Mouse (Mus musculus): ENCODE results near the gene Mturn. TPM values are rescaled to one million over a fixed set of nuclear protein-coding genes. Genes with fewer than 3 reads are reported as not detected.

The Mturn gene
- total RNA-seq, 4 experiments from 2014 or later, result 10.7 to 18.6 (median 13.4) TPM

GRCm38 (mm10) chr6:54729451-54730105 is 48.2 kb downstream of the Mturn start:
- no peak for DNase-seq (ENCODE audit: low spot score)

GRCm38 (mm10) chr6:54731726-54732125 is 50.3 kb downstream of the Mturn start:
- DNase-seq (ENCODE audit: low spot score), result no peak

DNA sequence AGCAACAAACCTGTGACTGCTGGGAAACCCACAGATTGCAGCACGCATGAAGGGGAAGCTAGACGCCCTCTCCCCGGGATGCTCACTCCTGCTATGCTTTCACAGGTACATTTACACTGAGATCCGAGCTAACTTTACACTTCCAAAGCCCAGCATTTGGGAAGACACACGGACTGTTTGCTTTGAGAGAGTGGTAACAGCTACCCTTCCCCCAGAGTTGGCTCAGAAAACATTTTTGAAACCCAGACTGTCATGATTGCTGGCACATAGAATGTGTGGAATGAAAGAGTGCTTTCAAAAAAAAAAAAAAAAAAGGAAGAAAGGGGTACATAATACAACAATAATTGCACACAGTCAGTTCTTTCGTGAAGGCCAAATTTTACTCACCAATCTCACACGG is 51.3 kb downstream of the Mturn start:
- DNase-seq (ENCODE audit: low spot score), result no peak

DNA sequence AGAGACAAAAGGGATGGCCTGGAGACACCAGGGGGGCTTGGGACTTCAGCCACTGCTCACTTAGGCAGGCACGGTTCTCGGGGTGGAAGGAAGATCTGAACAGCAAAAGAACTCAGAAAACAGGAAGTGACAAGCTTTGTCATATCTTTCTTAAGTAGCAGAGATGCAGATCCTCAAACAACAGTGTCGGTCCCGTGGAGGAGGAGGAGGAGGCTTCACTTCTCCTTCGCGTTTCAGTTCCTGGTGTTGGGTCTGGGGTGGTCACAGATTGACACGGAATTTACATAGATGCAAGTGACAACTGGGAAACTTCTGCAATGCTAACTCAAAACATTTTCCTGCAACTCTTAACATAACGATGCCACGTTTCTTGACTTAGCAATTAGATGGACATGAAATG is 54.7 kb downstream of the Mturn start:
- DNase-seq (ENCODE audit: low spot score), result no peak

DNA sequence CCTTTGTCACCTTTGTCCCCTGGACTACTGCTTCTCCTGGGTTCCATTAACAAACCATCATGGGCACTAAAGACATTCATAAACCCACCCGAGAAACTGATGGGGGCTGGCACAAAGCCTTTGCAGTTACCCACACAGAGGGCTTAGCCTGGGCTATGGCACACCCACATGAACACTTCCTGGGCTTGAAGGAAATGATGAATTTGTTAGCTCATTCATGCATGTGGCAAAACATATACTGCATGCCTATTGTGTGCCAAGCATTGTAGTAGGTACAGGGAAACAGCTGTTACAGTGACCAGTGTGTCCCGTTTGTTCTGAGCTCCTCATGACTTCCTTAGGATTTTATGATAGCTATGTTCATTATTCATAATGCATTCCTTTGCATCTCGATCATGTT is 55.8 kb downstream of the Mturn start:
- no peak for DNase-seq (ENCODE audit: low spot score)

- DNase-seq (ENCODE audit: low spot score), result no peak
Observed at GRCm38 (mm10) chr6:54737684-54738083, 56.3 kb downstream of the Mturn start.

DNA sequence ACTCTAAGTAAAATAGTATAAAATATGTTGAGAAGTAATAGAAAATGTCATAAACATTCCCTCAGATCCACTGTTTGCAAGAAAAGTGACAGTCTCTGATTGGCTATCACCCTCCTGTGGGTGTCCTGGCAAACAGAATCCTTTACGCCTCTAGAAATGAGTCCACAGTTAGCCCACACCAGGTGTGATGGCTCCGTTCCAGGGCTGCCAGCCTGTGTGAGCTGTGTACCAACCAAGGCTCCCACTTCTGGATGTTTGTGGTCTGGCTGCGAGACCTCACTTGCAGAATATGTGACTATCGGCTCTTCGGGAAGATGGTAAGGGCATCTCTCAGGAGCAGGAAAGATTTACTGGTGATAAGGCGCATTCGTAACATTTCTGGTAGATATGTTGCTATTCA is 67.6 kb downstream of the Mturn start:
- DNase-seq (ENCODE audit: low spot score), result no peak

- no peak for DNase-seq (ENCODE audit: low spot score)
Observed at GRCm38 (mm10) chr6:54751621-54752020, 70.2 kb downstream of the Mturn start.

GRCm38 (mm10) chr6:54752076-54752475 is 70.7 kb downstream of the Mturn start:
- DNase-seq (ENCODE audit: low spot score), result peak; percentile 26

Other genes with a start within 250 kb of the Mturn start
- gene Scrn1, start 115.1 kb upstream of the Mturn start, total RNA-seq (2022), result 1 to 10 TPM; 5.8 to 6.8 (median 6.4) TPM
- 1 to 10 TPM; 6.7 to 9.2 (median 8.3) TPM for gene Plekha8, start 86.5 kb upstream of the Mturn start, total RNA-seq (2022)
- gene Fkbp14, start 84.3 kb upstream of the Mturn start, total RNA-seq (2022), result 1 to 10 TPM; 7.4 to 9.1 (median 8.3) TPM
- gene Znrf2, start 135.3 kb downstream of the Mturn start, total RNA-seq (2022), result 10 to 100 TPM; 18.0 to 23.9 (median 19.8) TPM